Mouse (Mus musculus) lung, embryonic 14.5 days (tissue): ENCODE results near the gene Ip6k3. TPM values are rescaled to one million over a fixed set of nuclear protein-coding genes. Genes with fewer than 3 reads are reported as not detected.

Experiments
- ATAC-seq: fragments of 200-750 bp; cut with Nextera tagmentation; 2 replicates; pipeline ENCODE4 v1.8.0; 2017; ENCODE audit warnings: mild to moderate bottlenecking, moderate TSS enrichment, moderate library complexity; ENCODE audit not compliant: insufficient read depth
- DNase-seq: peaks from one replicate; pipeline ENCODE4 v3.0.0-alpha.2; 2015
- H3K27ac ChIP-seq: fragments of 300-500 bp; sonication (generic); 2 replicates; pipeline ENCODE4 v1.5.1; 2014; ENCODE audit warnings: low read depth, mild to moderate bottlenecking, moderate library complexity
- H3K27me3 ChIP-seq: fragments of 300-500 bp; sonication (generic); 2 replicates; pipeline ENCODE4 v1.6.1; 2014; ENCODE audit warnings: low read length, control low read depth; ENCODE audit not compliant: insufficient read depth
- H3K36me3 ChIP-seq: fragments of 300-500 bp; sonication (generic); 2 replicates; pipeline ENCODE4 v1.6.1; 2014; ENCODE audit warnings: control low read depth; ENCODE audit not compliant: insufficient read depth
- H3K4me1 ChIP-seq: fragments of 300-500 bp; sonication (generic); 2 replicates; pipeline ENCODE4 v1.6.1; 2014; ENCODE audit warnings: antibody characterized with exemption, control low read depth; ENCODE audit not compliant: insufficient read depth
- H3K4me2 ChIP-seq: fragments of 300-500 bp; sonication (generic); 2 replicates; pipeline ENCODE4 v1.6.1; 2014; ENCODE audit warnings: mild to moderate bottlenecking
- H3K4me3 ChIP-seq: fragments of 300-500 bp; sonication (generic); 2 replicates; pipeline ENCODE4 v1.5.1; 2014; ENCODE audit warnings: low read depth, low read length
- H3K9ac ChIP-seq: fragments of 300-500 bp; sonication (generic); 2 replicates; pipeline ENCODE4 v1.6.1; 2014
- H3K9me3 ChIP-seq: fragments of 300-500 bp; sonication (generic); 2 replicates; pipeline ENCODE4 v1.6.1; 2016; ENCODE audit warnings: low read depth, low read length, control low read depth
- CTCF ChIP-seq: IDR thresholded peaks from 2 replicates; pipeline ENCODE4 v1.5.1; 2016; ENCODE audit warnings: antibody characterized with exemption, low read depth
- WGBS: fragments of 180-500 bp; shearing (Covaris S2); extraction: QIAGEN DNeasy Blood & Tissue Kit; methylation state at CpG from one replicate; pipeline ENCODE4 v1.1.7; 2014; 5-methylcytosine and 5-hydroxymethylcytosine counted together
- polyA plus RNA-seq: library from polyadenylated mRNA; unstranded; fragments of >200 nt; fragmentation: Nextera tagmentation; extraction: Ambion mirVana; gene quantifications from 2 replicates; pipeline ENCODE4 v1.2.1, GENCODE M21; 2014

The Ip6k3 gene
- polyA plus RNA-seq, 1 experiment from 2014 or later = not detected

GRCm38 (mm10) chr17:27123813-27124375 is 43.7 kb downstream of the Ip6k3 start:
- H3K4me3 ChIP-seq = no peak overlapping the region
- no peaks in the 10 kb centered on the region for H3K27me3 ChIP-seq
- TF ChIP-seq CTCF = no peak
- no peak overlapping the region for H3K27ac ChIP-seq
- H3K9me3 ChIP-seq = no peaks in the 10 kb centered on the region
- H3K4me2 ChIP-seq = no peak overlapping the region
- H3K9ac ChIP-seq = no peak overlapping the region
- WGBS = 86% methylated on average over 7 of the region's 7 CpGs
- peaks cover 48% of the 10 kb centered on the region for H3K36me3 ChIP-seq
- no peaks in the 10 kb centered on the region for H3K4me1 ChIP-seq
- no peak for ATAC-seq
- no peak for DNase-seq

- 88% methylated on average over 2 of the region's 2 CpGs for WGBS
- peaks cover 48% of the 10 kb centered on the region for H3K36me3 ChIP-seq
- TF ChIP-seq CTCF = no peak
- no peak overlapping the region for H3K9ac ChIP-seq
- DNase-seq (no peak), ATAC-seq (no peak)
- H3K27me3 ChIP-seq = no peaks in the 10 kb centered on the region
- no peaks in the 10 kb centered on the region for H3K4me1 ChIP-seq
- H3K27ac ChIP-seq = no peak overlapping the region
- H3K9me3 ChIP-seq = no peaks in the 10 kb centered on the region
- H3K4me2 ChIP-seq = no peak overlapping the region
- H3K4me3 ChIP-seq = no peak overlapping the region
Measured at GRCm38 (mm10) chr17:27123103-27123502, 44.5 kb downstream of the Ip6k3 start.

GRCm38 (mm10) chr17:27122701-27123100 is 44.9 kb downstream of the Ip6k3 start:
- H3K9me3 ChIP-seq = no peaks in the 10 kb centered on the region
- 78% methylated on average over 11 of the region's 11 CpGs for WGBS
- H3K27ac ChIP-seq = no peak overlapping the region
- no peak overlapping the region for H3K4me3 ChIP-seq
- no peak for TF ChIP-seq CTCF
- H3K4me2 ChIP-seq = no peak overlapping the region
- H3K27me3 ChIP-seq = no peaks in the 10 kb centered on the region
- no peaks in the 10 kb centered on the region for H3K4me1 ChIP-seq
- H3K9ac ChIP-seq = no peak overlapping the region
- H3K36me3 ChIP-seq = peaks cover 48% of the 10 kb centered on the region
- DNase-seq = no peak
- no peak for ATAC-seq

- H3K27me3 ChIP-seq = no peaks in the 10 kb centered on the region
- no peak overlapping the region for H3K4me2 ChIP-seq
- no peak for DNase-seq
- WGBS = 79% methylated on average over 7 of the region's 7 CpGs
- no peaks in the 10 kb centered on the region for H3K4me1 ChIP-seq
- no peak for TF ChIP-seq CTCF
- H3K27ac ChIP-seq = no peak overlapping the region
- H3K36me3 ChIP-seq = peaks cover 46% of the 10 kb centered on the region
- ATAC-seq = no peak
- H3K9me3 ChIP-seq = no peaks in the 10 kb centered on the region
- no peak overlapping the region for H3K9ac ChIP-seq
- no peak overlapping the region for H3K4me3 ChIP-seq
Measured at GRCm38 (mm10) chr17:27121781-27122180, 45.8 kb downstream of the Ip6k3 start.

GRCm38 (mm10) chr17:27121266-27121665 is 46.3 kb downstream of the Ip6k3 start:
- no peaks in the 10 kb centered on the region for H3K4me1 ChIP-seq
- TF ChIP-seq CTCF = peak; percentile 43
- H3K9me3 ChIP-seq = no peaks in the 10 kb centered on the region
- no peak for ATAC-seq
- H3K27ac ChIP-seq = no peak overlapping the region
- WGBS = 43% methylated on average over 14 of the region's 14 CpGs
- DNase-seq = no peak
- H3K9ac ChIP-seq = no peak overlapping the region; the same call in 1 of the 2 replicates
- no peak overlapping the region for H3K4me3 ChIP-seq
- no peaks in the 10 kb centered on the region for H3K27me3 ChIP-seq
- no peak overlapping the region for H3K4me2 ChIP-seq
- peaks cover 46% of the 10 kb centered on the region for H3K36me3 ChIP-seq

GRCm38 (mm10) chr17:27120561-27121024 is 47.0 kb downstream of the Ip6k3 start:
- peak; percentile 70 for DNase-seq

GRCm38 (mm10) chr17:27119954-27120353 is 47.6 kb downstream of the Ip6k3 start:
- no peak for TF ChIP-seq CTCF
- 58% methylated on average over 8 of the region's 8 CpGs for WGBS
- Histone ChIP-seq H3K9ac (no peak overlapping the region), H3K4me3 (no peak overlapping the region), H3K4me1 (no peaks in the 10 kb centered on the region), H3K27ac (no peak overlapping the region), H3K27me3 (no peaks in the 10 kb centered on the region), H3K36me3 (peaks cover 35% of the 10 kb centered on the region), H3K9me3 (no peaks in the 10 kb centered on the region), H3K4me2 (no peak overlapping the region)
- no peak for DNase-seq
- ATAC-seq = no peak

More at GRCm38 (mm10) chr17:27120561-27121024, 47.0 kb downstream of the Ip6k3 start:
- no peak overlapping the region for H3K27ac ChIP-seq
- H3K36me3 ChIP-seq = peaks cover 41% of the 10 kb centered on the region
- ATAC-seq = no peak
- no peak overlapping the region for H3K4me2 ChIP-seq
- TF ChIP-seq CTCF = peak; percentile 84
- no peaks in the 10 kb centered on the region for H3K27me3 ChIP-seq
- H3K4me1 ChIP-seq = no peaks in the 10 kb centered on the region
- H3K4me3 ChIP-seq = no peak overlapping the region
- 14% methylated on average over 18 of the region's 18 CpGs for WGBS
- H3K9ac ChIP-seq = no peak overlapping the region
- H3K9me3 ChIP-seq = no peaks in the 10 kb centered on the region
